Mouse (Mus musculus) heart, embryonic 12.5 days (tissue): ENCODE data around the gene Ets1. TPM values are rescaled to one million over a fixed set of nuclear protein-coding genes. Genes with fewer than 3 reads are reported as not detected.

Source experiments
- ATAC-seq: fragments of 200-750 bp; cut with Nextera tagmentation; 2 replicates; pipeline ENCODE4 v1.8.0; 2017; ENCODE audit warnings: moderate TSS enrichment, moderate library complexity; ENCODE audit not compliant: insufficient number of reproducible peaks, low FRiP score
- H3K27ac ChIP-seq: fragments of 300-500 bp; sonication (generic); 2 replicates; pipeline ENCODE4 v1.5.1; 2016; ENCODE audit warnings: mild to moderate bottlenecking, moderate library complexity; ENCODE audit not compliant: poor library complexity, severe bottlenecking
- H3K27me3 ChIP-seq: fragments of 300-500 bp; sonication (generic); replicated peaks from 2 replicates; pipeline ENCODE4 v1.6.1; 2016; ENCODE audit warnings: mild to moderate bottlenecking, moderate library complexity
- H3K36me3 ChIP-seq: fragments of 300-500 bp; sonication (generic); 2 replicates; pipeline ENCODE4 v1.6.1; 2016; ENCODE audit warnings: mild to moderate bottlenecking, moderate library complexity
- H3K4me1 ChIP-seq: fragments of 300-500 bp; sonication (generic); replicated peaks from 2 replicates; pipeline ENCODE4 v1.6.1; 2016; ENCODE audit warnings: mild to moderate bottlenecking
- H3K4me2 ChIP-seq: fragments of 300-500 bp; sonication (generic); 2 replicates; pipeline ENCODE4 v1.6.1; 2016; ENCODE audit warnings: mild to moderate bottlenecking, moderate library complexity
- H3K4me3 ChIP-seq: fragments of 300-500 bp; sonication (generic); 2 replicates; pipeline ENCODE4 v1.5.1; 2016; ENCODE audit warnings: mild to moderate bottlenecking
- H3K9ac ChIP-seq: fragments of 300-500 bp; sonication (generic); 2 replicates; pipeline ENCODE4 v1.6.1; 2016; ENCODE audit warnings: mild to moderate bottlenecking, moderate library complexity
- H3K9me3 ChIP-seq: fragments of 300-500 bp; sonication (generic); replicated peaks from 2 replicates; pipeline ENCODE4 v1.6.1; 2016; ENCODE audit warnings: mild to moderate bottlenecking, moderate library complexity
- WGBS: fragments of 180-500 bp; shearing (Covaris S2); methylation state at CpG from one replicate; pipeline ENCODE4 v1.1.7; 2016; 5-methylcytosine and 5-hydroxymethylcytosine counted together
- polyA plus RNA-seq: library from polyadenylated mRNA; unstranded; fragments of >200 nt; fragmentation: Nextera tagmentation; extraction: Ambion mirVana; gene quantifications from 2 replicates; pipeline ENCODE4 v1.2.1, GENCODE M21; 2016

Ets1 gene
- polyA plus RNA-seq, 1 experiment from 2014 or later, result 65.6 TPM

DNA sequence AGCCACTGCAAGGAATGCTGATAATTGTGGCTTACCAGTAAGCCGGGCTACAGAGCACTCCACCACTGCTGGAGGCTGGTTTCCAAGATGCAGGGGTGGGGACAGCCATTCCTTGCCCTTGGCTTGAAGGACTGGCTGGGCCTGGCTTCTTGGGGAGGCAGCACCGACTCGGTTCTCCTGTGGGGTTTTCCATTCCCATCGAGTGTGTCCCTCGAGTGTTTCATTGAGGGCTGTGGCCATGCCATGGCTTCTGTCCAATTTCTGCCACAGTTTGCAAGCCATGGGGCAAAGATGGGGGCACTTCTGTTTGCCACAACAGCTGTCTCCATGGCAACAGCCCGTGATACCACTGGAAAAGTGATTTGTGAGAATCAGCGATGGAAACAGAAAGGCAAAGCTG, 151.1 kb downstream of the Ets1 start:
- Histone ChIP-seq H3K27ac (no peak overlapping the region), H3K4me1 (peaks cover 29% of the 10 kb centered on the region), H3K36me3 (no peaks in the 10 kb centered on the region), H3K4me2 (no peak overlapping the region), H3K9me3 (no peaks in the 10 kb centered on the region), H3K4me3 (no peak overlapping the region), H3K27me3 (no peaks in the 10 kb centered on the region), H3K9ac (no peak overlapping the region)
- ATAC-seq, result no peak
- WGBS, result 61% methylated on average over 7 of the region's 7 CpGs

DNA sequence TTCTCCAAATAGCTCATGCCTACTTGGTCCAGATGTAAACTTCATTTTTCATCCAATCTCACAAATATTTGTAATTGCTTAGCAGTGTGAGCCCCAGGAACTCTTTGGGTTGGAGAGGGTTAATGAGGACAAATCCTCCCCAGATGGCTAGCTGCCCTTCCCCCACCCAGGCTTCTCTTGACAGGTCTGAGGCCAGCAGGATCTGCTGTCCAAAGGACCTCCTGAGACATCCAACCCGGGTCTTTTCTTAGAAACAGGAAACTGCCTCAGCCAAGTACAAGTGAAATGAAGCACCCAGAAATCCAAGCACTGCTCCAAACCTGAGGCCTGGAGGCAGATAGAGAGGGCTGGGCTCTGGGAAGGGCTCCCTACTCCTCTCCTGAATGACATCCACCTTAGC, 151.6 kb downstream of the Ets1 start:
- peaks cover 29% of the 10 kb centered on the region for H3K4me1 ChIP-seq
- no peak for ATAC-seq
- H3K27me3 ChIP-seq, result no peaks in the 10 kb centered on the region
- 0% methylated on average over 1 of the region's 1 CpGs for WGBS
- no peak overlapping the region for H3K27ac ChIP-seq
- no peak overlapping the region for H3K4me2 ChIP-seq
- H3K4me3 ChIP-seq, result no peak overlapping the region
- H3K9ac ChIP-seq, result no peak overlapping the region
- no peaks in the 10 kb centered on the region for H3K36me3 ChIP-seq
- no peaks in the 10 kb centered on the region for H3K9me3 ChIP-seq

DNA sequence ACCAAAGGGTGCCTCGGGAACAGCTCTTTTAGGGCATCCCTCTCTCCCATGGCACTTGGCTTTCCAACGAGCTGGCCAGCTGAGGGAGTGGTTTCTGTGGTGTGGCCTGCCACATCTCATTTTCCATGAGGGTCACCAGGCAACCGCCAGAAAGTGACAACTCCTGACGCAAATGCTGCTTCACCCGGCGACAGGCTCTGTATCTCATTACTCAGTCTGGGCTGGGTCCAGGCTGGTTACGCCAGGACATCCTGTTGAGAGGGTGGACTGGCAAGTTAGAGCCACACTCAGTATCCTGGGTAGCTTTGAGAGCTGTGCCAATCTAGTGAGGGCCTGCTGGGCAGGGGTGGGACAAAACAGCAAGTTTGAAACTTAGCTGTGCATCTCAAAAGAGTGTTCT, 153.3 kb downstream of the Ets1 start:
- Histone ChIP-seq H3K4me1 (peaks cover 29% of the 10 kb centered on the region), H3K27me3 (no peaks in the 10 kb centered on the region), H3K4me3 (no peak overlapping the region), H3K27ac (no peak overlapping the region), H3K4me2 (no peak overlapping the region), H3K9me3 (no peaks in the 10 kb centered on the region), H3K36me3 (no peaks in the 10 kb centered on the region), H3K9ac (no peak overlapping the region)
- ATAC-seq, result peak; percentile 58; the same call in 1 of the 2 replicates
- WGBS, result 21% methylated on average over 7 of the region's 7 CpGs

DNA sequence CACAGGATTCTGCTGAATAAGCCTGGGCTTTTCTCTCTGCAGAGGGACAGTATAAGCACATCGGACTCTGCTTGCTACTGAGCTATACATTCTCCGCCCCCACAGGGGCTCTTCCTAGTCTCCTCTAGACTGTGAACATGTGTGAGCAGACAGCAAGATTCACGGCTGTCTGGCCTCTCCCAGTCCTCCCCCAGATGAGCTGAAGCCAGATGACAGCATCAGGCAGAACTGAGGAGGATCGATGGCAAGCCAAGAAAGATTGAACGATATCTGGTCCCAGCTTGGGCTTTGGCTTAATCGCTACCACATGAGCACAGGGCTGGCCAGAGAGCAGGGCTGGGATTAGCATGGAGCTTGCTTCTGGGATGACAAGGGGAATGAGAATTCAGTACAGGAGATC, 155.7 kb downstream of the Ets1 start:
- Histone ChIP-seq H3K9ac (no peak overlapping the region), H3K4me1 (peaks cover 29% of the 10 kb centered on the region), H3K36me3 (no peaks in the 10 kb centered on the region), H3K9me3 (no peaks in the 10 kb centered on the region), H3K27ac (no peak overlapping the region), H3K27me3 (no peaks in the 10 kb centered on the region), H3K4me3 (no peak overlapping the region), H3K4me2 (no peak overlapping the region)
- ATAC-seq, result no peak
- WGBS, result 56% methylated on average over 6 of the region's 6 CpGs

DNA sequence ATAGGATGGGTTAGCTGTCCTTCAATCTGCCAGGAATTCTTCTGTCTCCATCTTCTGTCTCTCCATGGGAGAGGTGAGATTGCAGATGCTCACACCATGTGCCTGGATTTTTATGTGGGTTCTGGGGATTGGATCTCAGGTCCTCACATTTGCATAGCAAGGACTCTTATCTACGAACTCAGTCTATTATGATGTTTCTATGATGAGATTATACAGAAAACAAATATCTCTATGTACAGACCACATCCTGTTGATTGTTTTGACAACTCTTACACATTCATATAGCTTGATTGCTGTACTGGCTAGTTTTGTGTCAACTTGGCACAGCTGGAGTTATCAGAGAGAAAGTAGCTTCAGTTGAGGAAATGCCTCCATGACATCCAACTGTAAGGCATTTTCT, 162.2 kb downstream of the Ets1 start:
- no peak for ATAC-seq
- Histone ChIP-seq H3K27me3 (no peaks in the 10 kb centered on the region), H3K9me3 (no peaks in the 10 kb centered on the region), H3K4me3 (no peak overlapping the region), H3K4me1 (no peaks in the 10 kb centered on the region), H3K27ac (no peak overlapping the region), H3K9ac (no peak overlapping the region), H3K4me2 (no peak overlapping the region), H3K36me3 (no peaks in the 10 kb centered on the region)
- 86% methylated on average over 1 of the region's 1 CpGs for WGBS

DNA sequence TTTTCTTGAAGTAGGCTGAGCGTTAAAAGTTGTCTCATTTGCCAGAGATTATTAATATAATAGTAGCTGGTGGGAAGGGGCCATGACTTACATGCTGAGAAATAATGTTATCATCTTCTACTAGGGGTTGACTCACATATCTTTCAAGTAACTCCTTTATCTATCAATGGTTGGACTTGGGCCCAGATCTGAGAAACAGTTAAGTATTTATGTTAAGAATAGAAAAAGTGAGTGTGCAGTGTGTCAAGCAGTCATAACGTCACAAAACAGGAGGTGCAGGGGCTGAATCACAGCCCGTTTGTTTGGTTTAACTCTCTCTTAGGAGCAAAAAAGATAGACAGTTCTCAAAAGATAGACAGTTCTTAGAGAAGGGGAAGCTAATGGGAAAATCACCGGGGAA, 170.1 kb downstream of the Ets1 start:
- Histone ChIP-seq H3K4me3 (no peak overlapping the region), H3K4me1 (0 out of 2 replicates have a peak, but pooled peaks cover 3% of the 10 kb centered on the region), H3K27ac (no peak overlapping the region), H3K4me2 (no peak overlapping the region), H3K9ac (no peak overlapping the region), H3K9me3 (no peaks in the 10 kb centered on the region), H3K36me3 (no peaks in the 10 kb centered on the region), H3K27me3 (no peaks in the 10 kb centered on the region)
- WGBS, result 45% methylated on average over 4 of the region's 4 CpGs
- ATAC-seq, result no peak

Other genes starting within 250 kb of the Ets1 start
- gene Fli1, start 93.4 kb upstream of the Ets1 start, polyA plus RNA-seq, result 20.1 and 20.2 TPM in 2 replicates